Mouse (Mus musculus) Patski (cell line): ENCODE results near the gene Flvcr2. TPM values are rescaled to one million over a fixed set of nuclear protein-coding genes. Genes with fewer than 3 reads are reported as not detected.
A peak's percentile ranks its signal among the peaks of the same experiment; 100 is the strongest.
"Not testable (repeated sequence)": the region's sequence is repeated elsewhere in the genome, so short reads cannot be mapped to it uniquely, and the experiment has no call there.

ENCODE experiments used
- ATAC-seq: fragments of 100-300 bp; one replicate; pipeline ENCODE4 v1.8.0; 2021
- CTCF ChIA-PET: fragments of 350-600 bp; sonication (Branson Sonifier 250); formaldehyde crosslinking; loops from one replicate; lab custom pipeline; 2022; ENCODE audit warnings: inconsistent platforms; lab: Charles Lee
- POLR2A ChIA-PET: fragments of 350-600 bp; sonication (Branson Sonifier 250); formaldehyde crosslinking; loops from one replicate; lab custom pipeline; 2022; ENCODE audit warnings: antibody characterized with exemption, inconsistent platforms; lab: Charles Lee
- DNase-seq: peaks from one replicate; pipeline ENCODE4 v3.0.0-alpha.2; 2011; ENCODE audit warnings: low read depth, low spot score
- H3K27me3 ChIP-seq: fragments of 371-371 bp; one replicate; pipeline ENCODE4 v1.5.1; 2021
- CTCF ChIP-seq: fragments of 100-300 bp; IDR thresholded peaks from one replicate; pipeline ENCODE4 v1.5.1; 2021
- in situ Hi-C: fragments of 300-500 bp; cut with MboI; formaldehyde crosslinking; loops from 3 replicates; pipeline ENCODE4 v1.11.1; 2018; ENCODE audit warnings: low pct_unique_long_range_greater_than_20kb, mixed read lengths
- polyA plus RNA-seq: library from polyadenylated mRNA; unstranded; gene quantifications from one replicate; pipeline ENCODE4 v1.2.3, GENCODE M21; 2021

The Flvcr2 gene
- 0.21 TPM for polyA plus RNA-seq

GRCm38 (mm10) chr12:85745827-85746695, at the start of gene Flvcr2:
Gene Flvcr2, plus strand, starts transcription at chr12:85746539.
- DNase-seq = peak; percentile 28
- POLR2A ChIA-PET = no interaction called here

DNA sequence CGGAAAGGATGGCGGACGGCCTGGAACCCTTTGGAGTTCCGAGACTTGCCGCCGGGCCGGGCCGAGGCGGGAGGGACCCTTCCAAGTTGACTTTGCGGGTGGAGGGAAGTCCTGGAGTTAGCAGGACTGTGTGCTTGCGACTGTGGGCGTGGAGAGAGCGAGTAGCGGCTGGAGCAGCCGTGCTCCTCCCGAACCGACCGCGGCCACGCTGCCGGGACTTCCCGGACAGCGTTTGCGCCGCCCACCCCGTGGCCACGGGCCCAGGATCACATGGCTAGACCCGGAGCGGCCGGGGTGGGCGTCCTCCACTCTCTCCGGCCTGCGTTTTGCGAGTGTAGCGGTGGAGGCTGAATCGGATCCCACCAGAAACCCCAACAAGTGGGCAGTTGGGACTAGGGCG, 48.2 kb upstream of the Flvcr2 start:
- POLR2A ChIA-PET, CTCF ChIA-PET, in situ Hi-C loops, DNase-seq: not testable (repeated sequence)
- peak; percentile 26 for ATAC-seq
- H3K27me3 ChIP-seq = peaks cover 15% of the 10 kb centered on the region

More at GRCm38 (mm10) chr12:85745827-85746695, at the start of gene Flvcr2:
- ATAC-seq = peak; percentile 86
- in situ Hi-C loops = loop anchor here (5.0 to 10.0 kb wide), 2 partner anchors 71 to 329 kb away; partner anchors contain the start of gene Tgfb3
- TF ChIP-seq CTCF = peak; percentile 90
- no peaks in the 10 kb centered on the region for H3K27me3 ChIP-seq
- CTCF ChIA-PET = no interaction called here

DNA sequence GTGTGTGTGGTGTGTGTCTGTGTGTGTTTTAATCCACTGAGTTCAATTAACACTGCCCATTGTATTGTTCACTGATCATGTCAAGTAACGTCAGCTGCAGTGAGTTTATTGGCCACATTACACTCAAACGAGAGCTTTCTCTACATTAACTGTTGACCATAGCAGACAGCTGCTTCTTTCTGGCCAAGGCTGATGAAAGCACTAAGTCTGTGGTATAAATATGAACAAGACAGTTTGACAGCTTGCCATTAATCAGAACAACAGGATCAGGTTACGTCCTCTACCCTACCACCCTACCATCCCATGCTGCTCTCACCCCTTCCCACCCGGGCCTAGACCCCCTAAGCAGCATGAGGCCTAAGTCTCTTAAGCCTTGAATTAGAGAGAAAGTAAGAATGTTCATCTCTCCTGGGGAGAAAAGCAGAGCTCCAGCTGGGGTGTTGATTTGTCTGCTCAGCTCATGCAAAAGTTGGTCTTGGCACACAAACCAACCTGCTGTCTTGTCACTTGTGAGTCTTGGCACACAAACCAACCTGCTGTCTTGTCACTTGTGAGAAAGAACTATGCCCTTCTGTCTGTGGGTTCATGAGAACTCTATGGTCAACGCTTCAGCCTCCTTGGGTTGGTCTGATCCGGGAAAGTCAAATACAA, 46.0 kb upstream of the Flvcr2 start:
- no peak for TF ChIP-seq CTCF
- CTCF ChIA-PET = no interaction called here
- DNase-seq (no peak), ATAC-seq (no peak)
- POLR2A ChIA-PET = no interaction called here
- peaks cover 15% of the 10 kb centered on the region for H3K27me3 ChIP-seq
- in situ Hi-C loops = no loop called here

DNA sequence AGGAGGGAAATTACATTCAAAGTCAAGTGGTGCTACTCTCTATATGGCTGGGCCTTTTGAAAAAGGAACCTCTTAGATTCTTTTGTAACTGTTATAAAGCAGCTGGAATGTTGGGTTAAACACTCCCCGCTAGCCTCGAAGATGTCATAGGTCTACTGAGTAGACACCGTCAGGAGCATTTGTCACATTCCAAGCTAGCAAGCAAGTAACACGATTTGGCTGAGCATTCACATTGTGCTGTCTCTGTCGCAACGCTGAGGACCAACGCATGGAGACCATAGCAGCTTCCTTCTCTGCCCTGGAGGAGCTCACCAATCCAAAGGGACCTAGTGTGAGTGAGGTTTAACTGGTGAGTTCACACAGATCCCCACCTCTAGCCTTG, 45.5 kb upstream of the Flvcr2 start:
- CTCF ChIA-PET = no interaction called here
- in situ Hi-C loops = no loop called here
- POLR2A ChIA-PET = no interaction called here
- ATAC-seq (no peak), DNase-seq (no peak)
- no peak for TF ChIP-seq CTCF
- H3K27me3 ChIP-seq = peaks cover 14% of the 10 kb centered on the region

GRCm38 (mm10) chr12:85702166-85703055, 43.9 kb upstream of the Flvcr2 start:
- in situ Hi-C loops = no loop called here
- no peak for ATAC-seq
- no peak for TF ChIP-seq CTCF
- DNase-seq = no peak
- no peaks in the 10 kb centered on the region for H3K27me3 ChIP-seq
- ChIA-PET POLR2A (interaction anchor here (1.3 kb wide), 1 partner anchor 17 kb away, joined by 4 read pairs; no protein-coding TSS in a partner anchor), CTCF (no interaction called here)

- H3K27me3 ChIP-seq = no peaks in the 10 kb centered on the region
- ChIA-PET CTCF (interaction anchor here (1.0 kb wide), 1 partner anchor 26 kb away, joined by 4 read pairs; no protein-coding TSS in a partner anchor), POLR2A (no interaction called here)
- DNase-seq = no peak
- no peak for TF ChIP-seq CTCF
- in situ Hi-C loops = no loop called here
- ATAC-seq = no peak
Observed at GRCm38 (mm10) chr12:85703507-85703906, 42.8 kb upstream of the Flvcr2 start.

- ATAC-seq = no peak
- DNase-seq = no peak
- in situ Hi-C loops = no loop called here
- no peaks in the 10 kb centered on the region for H3K27me3 ChIP-seq
- CTCF ChIA-PET = no interaction called here
- POLR2A ChIA-PET = no interaction called here
- TF ChIP-seq CTCF = no peak
Observed at GRCm38 (mm10) chr12:85704566-85704965, 41.8 kb upstream of the Flvcr2 start.

DNA sequence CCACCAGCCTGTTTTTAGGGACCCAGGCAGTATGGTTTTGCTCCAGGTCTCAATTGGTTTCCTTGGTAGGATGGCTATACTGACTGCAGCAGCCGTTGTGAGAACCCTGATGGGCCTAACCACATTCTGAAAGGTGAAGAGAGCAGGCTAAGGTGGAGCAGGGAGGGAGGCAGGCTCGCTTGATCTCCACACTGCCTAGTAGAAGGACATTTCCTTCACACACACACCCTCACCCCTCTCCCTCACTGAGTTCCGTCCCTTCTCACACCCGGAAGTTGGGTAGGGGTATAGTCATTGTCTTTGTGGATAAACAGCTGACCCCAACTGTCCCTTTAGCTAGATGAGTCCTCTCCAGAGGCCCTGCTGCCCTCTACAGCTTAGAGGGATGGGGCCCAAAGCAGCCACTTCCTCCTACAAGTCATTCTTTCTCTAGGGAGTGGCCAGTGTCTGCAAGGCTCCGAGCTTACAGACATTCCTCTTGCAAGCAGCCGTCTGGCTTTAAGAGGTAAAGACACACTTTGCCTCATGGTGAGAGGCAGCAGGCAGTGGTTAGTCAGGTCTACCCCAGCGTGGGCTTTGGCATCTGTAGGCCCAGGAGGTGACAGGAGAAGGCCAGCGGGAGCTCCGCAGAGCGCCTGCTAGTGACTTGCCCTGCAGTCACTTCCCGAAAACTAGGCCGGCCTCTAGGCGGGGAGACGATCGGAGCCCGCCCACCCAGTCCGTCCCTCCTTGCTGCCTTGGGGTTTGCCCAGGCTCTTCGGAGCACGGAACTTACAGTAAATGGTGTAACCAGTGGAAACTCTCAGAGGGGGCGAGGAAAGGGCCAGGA, 41.1 kb upstream of the Flvcr2 start:
- in situ Hi-C loops = no loop called here

DNA sequence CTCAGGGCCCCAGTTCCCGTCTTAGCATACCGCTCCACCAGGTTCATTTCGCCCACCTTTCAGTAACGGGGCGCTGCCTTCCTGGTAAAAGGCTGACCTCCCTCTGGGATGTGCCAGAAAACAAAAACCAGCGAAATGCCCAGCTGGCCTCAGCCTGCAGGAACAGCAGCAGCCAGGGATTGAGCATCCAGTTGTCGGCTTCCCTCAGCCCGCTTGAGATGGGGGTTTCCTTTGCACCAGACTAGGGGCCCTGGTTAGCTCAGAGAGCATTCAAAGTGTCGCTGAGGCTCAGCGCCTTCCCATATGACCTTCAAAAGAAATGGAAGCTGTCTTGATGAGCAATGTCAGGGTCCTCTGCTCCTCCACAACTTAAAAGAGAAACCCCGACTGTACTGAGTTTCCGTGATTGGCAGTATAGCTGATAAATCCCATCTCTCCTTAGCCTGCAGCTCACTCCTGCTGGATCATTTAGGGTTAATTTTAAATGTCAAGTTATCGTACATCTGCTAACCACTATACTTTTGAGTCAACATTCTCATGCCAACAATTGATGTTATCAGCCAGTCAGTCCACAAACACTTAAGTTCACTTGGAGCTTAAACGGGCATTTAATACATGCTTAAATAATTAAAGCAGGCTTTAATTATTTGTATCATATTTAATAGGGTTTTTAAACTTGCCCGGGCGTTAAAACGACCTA, 40.4 kb upstream of the Flvcr2 start:
- CTCF ChIA-PET = no interaction called here
- POLR2A ChIA-PET = no interaction called here
- no peak for TF ChIP-seq CTCF
- ATAC-seq = no peak
- peaks cover 2% of the 10 kb centered on the region for H3K27me3 ChIP-seq
- no peak for DNase-seq
- in situ Hi-C loops = no loop called here

More for the DNA sequence above, 41.1 kb upstream of the Flvcr2 start:
- TF ChIP-seq CTCF = no peak
- H3K27me3 ChIP-seq = peaks cover 2% of the 10 kb centered on the region
- no peak for ATAC-seq
- DNase-seq = no peak
- ChIA-PET CTCF (no interaction called here), POLR2A (no interaction called here)
